Mouse (Mus musculus) liver, embryonic 14.5 days (tissue): ENCODE data around the gene Arl5c. TPM values are rescaled to one million over a fixed set of nuclear protein-coding genes. Genes with fewer than 3 reads are reported as not detected.

ENCODE experiments used
- ATAC-seq: fragments of 200-750 bp; cut with Nextera tagmentation; 2 replicates; pipeline ENCODE4 v1.8.0; 2017; ENCODE audit warnings: moderate number of reproducible peaks, mild to moderate bottlenecking, moderate library complexity; ENCODE audit not compliant: insufficient read depth
- DNase-seq, 3 experiments: peaks; one replicate each; pipeline ENCODE4 v3.0.0-alpha.2; 2012 to 2013; ENCODE audit warnings: low read depth in 3 of 3, low spot score in 3 of 3
- H3K27ac ChIP-seq: fragments of 300-500 bp; sonication (generic); 2 replicates; pipeline ENCODE4 v1.5.1; 2014; ENCODE audit warnings: moderate library complexity, mild to moderate bottlenecking, control low read depth, inconsistent platforms
- H3K27me3 ChIP-seq: fragments of 300-500 bp; sonication (generic); 2 replicates; pipeline ENCODE4 v1.6.1; 2014; ENCODE audit warnings: mild to moderate bottlenecking, low read length, moderate library complexity; ENCODE audit not compliant: control insufficient read depth, insufficient read depth
- H3K36me3 ChIP-seq: fragments of 300-500 bp; sonication (generic); replicated peaks from 2 replicates; pipeline ENCODE4 v1.6.1; 2014; ENCODE audit warnings: low read depth; ENCODE audit not compliant: control insufficient read depth, insufficient read depth
- H3K4me1 ChIP-seq, 2 experiments: fragments of 200-500 bp in 1 of 2; fragments of 300-500 bp in 1 of 2; sonication (generic) in 1 of 2; replicated peaks; 2 replicates each; pipeline ENCODE4 v1.6.1; 2012 to 2014; ENCODE audit warnings: antibody characterized with exemption in 1 of 2, inconsistent platforms in 1 of 2, low read length in 1 of 2; ENCODE audit not compliant: control insufficient read depth in 2 of 2, insufficient read depth in 2 of 2
- H3K4me2 ChIP-seq: fragments of 300-500 bp; sonication (generic); 2 replicates; pipeline ENCODE4 v1.6.1; 2014; ENCODE audit warnings: low read depth, mild to moderate bottlenecking, control low read depth, moderate library complexity
- H3K4me3 ChIP-seq, 2 experiments: fragments of 200-500 bp in 1 of 2; fragments of 300-500 bp in 1 of 2; sonication (generic) in 1 of 2; 2 replicates each; pipeline ENCODE4 v1.5.1; 2012 to 2014; ENCODE audit warnings: low read depth in 2 of 2, low read length in 2 of 2, mild to moderate bottlenecking in 2 of 2, control low read depth in 1 of 2, inconsistent platforms in 1 of 2, moderate library complexity in 1 of 2; ENCODE audit not compliant: insufficient read depth in 1 of 2
- H3K9ac ChIP-seq: fragments of 300-500 bp; sonication (generic); replicated peaks from 2 replicates; pipeline ENCODE4 v1.6.1; 2014; ENCODE audit warnings: mild to moderate bottlenecking, control low read depth, moderate library complexity
- H3K9me3 ChIP-seq: fragments of 300-500 bp; sonication (generic); 2 replicates; pipeline ENCODE4 v1.6.1; 2016; ENCODE audit warnings: low read length, mixed read lengths; ENCODE audit not compliant: control insufficient read depth
- CTCF ChIP-seq: IDR thresholded peaks from 2 replicates; pipeline ENCODE4 v1.5.1; 2016; ENCODE audit warnings: antibody characterized with exemption, low read depth, control low read depth
- EP300 ChIP-seq: IDR thresholded peaks from 2 replicates; pipeline ENCODE4 v1.6.1; 2016; ENCODE audit warnings: antibody characterized with exemption, low read depth
- WGBS: fragments of 180-500 bp; shearing (Covaris S2); extraction: QIAGEN DNeasy Blood & Tissue Kit; methylation state at CpG from one replicate; pipeline ENCODE4 v1.1.7; 2014; ENCODE audit not compliant: insufficient replicate concordance; 5-methylcytosine and 5-hydroxymethylcytosine counted together
- polyA plus RNA-seq, 2 experiments: library from polyadenylated mRNA; depleted of rRNA in 1 of 2; stranded (reverse) in 1 of 2; unstranded in 1 of 2; fragments of >200 nt; fragmentation: Nextera tagmentation in 1 of 2; extraction: Ambion mirVana in 1 of 2; gene quantifications; 2 replicates each; pipeline versions ENCODE4 v1.2.1 to v1.2.3; 2012 to 2014

The Arl5c gene
- polyA plus RNA-seq, 2 experiments = 2.2 to 6.4 TPM

DNA sequence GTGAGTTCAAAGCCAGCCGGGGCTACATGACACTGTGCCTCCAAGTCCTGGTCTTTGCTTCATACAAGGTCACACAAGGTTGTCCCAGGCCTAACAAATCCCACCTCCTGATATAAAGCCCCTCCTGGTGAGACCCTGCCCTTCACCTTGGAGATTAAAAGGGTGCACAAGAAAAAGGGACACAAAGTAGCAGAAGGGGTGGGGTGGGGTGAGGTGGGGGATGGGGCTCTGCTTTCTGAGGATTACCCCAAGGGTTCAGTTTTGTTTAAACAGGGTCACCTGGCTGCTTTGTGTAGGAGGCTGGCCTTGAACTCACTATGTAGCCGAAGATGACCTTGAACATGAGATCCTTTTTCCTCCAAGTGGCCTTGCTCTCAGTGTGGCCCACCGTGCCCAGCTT, 12.5 kb downstream of the Arl5c start:
- Histone ChIP-seq H3K4me2 (no peak overlapping the region), H3K36me3 (no peaks in the 10 kb centered on the region), H3K9ac (no peak overlapping the region), H3K4me3 (no peak overlapping the region), H3K9me3 (no peaks in the 10 kb centered on the region), H3K27me3 (peaks cover 24% of the 10 kb centered on the region), H3K27ac (no peak overlapping the region), H3K4me1 (no peaks in the 10 kb centered on the region)
- ATAC-seq (no peak), DNase-seq (no peak)
- 67% methylated on average over 3 of the region's 3 CpGs for WGBS
- TF ChIP-seq EP300 = no peak
- no peak for TF ChIP-seq CTCF

DNA sequence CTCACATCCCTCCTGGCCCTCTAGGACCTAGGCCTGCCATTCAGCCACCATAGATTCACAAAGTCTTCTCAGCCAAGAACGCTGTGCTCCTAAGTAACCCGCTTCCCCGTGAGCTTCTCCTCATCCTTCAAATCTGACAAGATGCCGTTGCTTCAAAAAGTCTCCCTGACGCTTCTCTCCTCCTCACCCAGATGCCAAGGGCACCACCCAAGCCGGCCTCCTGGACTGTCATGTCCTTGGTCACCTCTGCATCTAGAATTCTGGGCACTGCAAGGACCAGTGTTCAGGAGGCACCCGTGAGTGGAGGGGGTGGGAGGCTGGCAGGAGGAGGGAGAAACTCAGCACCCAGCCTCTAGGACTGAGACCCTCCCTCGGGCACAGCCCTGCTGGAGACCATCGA, 13.3 kb downstream of the Arl5c start:
- TF ChIP-seq CTCF (no peak), EP300 (no peak)
- H3K9ac ChIP-seq = no peak overlapping the region
- H3K9me3 ChIP-seq = no peaks in the 10 kb centered on the region
- no peak overlapping the region for H3K4me3 ChIP-seq
- ATAC-seq (no peak), DNase-seq (no peak)
- H3K4me1 ChIP-seq = no peaks in the 10 kb centered on the region
- no peak overlapping the region for H3K27ac ChIP-seq
- 66% methylated on average over 9 of the region's 9 CpGs for WGBS
- H3K27me3 ChIP-seq = peaks cover 24% of the 10 kb centered on the region
- H3K4me2 ChIP-seq = no peak overlapping the region
- H3K36me3 ChIP-seq = no peaks in the 10 kb centered on the region

DNA sequence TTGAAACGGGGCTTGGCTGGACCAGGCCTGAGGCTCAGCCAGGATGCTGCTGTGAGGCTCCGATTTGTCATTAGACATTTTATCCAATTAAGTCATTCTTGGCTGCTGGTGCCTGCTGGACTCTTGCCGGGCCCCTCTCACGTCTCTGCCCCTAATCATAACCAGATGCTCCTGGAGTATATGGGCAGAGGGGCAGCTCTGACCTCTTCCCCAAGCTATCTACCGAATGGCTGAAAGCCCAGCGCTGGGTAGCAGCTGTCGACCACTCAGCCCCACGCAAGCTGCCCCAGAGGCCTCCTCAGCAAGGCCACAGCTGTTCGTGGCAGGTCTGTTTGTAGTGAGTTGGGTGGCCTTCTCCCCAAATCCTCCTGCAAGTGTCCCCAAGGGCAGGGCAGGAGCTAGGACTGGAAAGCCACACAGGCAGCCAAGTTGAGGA, 15.4 kb downstream of the Arl5c start:
- 63% methylated on average over 9 of the region's 9 CpGs for WGBS
- no peak for ATAC-seq
- no peak for TF ChIP-seq EP300
- no peak for TF ChIP-seq CTCF

DNA sequence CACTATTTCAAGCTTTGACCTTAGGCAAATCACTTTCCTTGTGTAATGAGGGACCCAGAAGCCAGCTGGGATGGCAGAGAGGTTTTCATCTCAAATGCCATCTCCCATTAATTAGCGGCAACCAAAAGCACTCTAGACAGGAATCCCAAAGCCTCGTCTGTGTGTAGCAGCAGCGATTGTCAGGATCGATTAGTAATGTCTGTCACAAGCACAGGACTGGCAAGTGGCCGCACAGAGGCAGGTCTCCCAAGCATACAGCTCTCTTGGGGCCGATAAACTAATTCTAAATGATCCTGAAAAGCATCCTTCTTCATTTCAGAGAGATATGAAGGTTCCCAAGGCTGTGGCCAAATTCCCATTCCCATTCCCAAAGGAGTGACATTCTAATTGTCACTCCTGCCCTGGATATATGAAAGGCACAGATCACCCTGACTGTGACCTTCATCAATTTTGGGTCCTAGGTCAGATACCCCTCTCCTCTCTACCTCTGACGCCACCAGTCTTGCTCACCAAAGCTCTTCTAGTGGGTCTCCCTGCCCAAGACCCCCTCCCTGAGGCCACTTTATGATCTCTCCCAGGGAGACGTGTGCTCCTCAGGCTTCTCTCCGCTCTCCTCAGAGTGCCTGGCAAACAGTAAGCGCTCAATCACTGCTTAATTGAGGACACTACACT, 16.0 kb downstream of the Arl5c start:
- no peak for DNase-seq
- Histone ChIP-seq H3K27me3 (peaks cover 2% of the 10 kb centered on the region), H3K9me3 (no peaks in the 10 kb centered on the region), H3K9ac (no peak overlapping the region), H3K4me2 (no peak overlapping the region), H3K27ac (no peak overlapping the region), H3K36me3 (no peaks in the 10 kb centered on the region), H3K4me1 (no peaks in the 10 kb centered on the region), H3K4me3 (no peak overlapping the region)
- TF ChIP-seq CTCF (no peak), EP300 (no peak)
- WGBS = 59% methylated on average over 10 of the region's 10 CpGs
- no peak for ATAC-seq

More for the DNA sequence above, 15.4 kb downstream of the Arl5c start:
- H3K4me3 ChIP-seq = no peak overlapping the region
- no peaks in the 10 kb centered on the region for H3K9me3 ChIP-seq
- H3K4me1 ChIP-seq = no peaks in the 10 kb centered on the region
- H3K27ac ChIP-seq = no peak overlapping the region
- H3K9ac ChIP-seq = no peak overlapping the region
- DNase-seq = no peak
- H3K27me3 ChIP-seq = peaks cover 8% of the 10 kb centered on the region
- H3K36me3 ChIP-seq = no peaks in the 10 kb centered on the region
- H3K4me2 ChIP-seq = no peak overlapping the region

DNA sequence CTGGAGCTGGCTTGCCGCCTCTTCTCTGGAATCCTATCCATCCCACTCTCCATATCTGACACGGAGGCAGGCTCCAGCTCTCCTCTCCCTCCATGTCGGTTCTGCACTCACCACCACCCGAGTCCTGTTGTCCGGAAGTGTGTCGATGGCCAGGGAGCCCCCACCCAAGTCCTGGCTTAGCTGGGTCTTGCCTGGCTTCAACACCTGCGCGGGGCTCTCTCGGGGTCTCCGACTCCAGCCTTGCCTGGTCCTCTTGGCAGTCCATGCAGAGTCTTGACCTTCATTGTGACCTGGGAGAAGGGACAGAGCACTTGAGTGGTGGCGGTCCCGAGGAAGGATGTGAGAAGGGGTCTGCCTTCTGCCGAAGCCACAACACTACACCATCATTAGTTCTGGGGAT, 17.6 kb downstream of the Arl5c start:
- H3K27me3 ChIP-seq = no peaks in the 10 kb centered on the region; the same call in 1 of the 2 replicates
- 70% methylated on average over 13 of the region's 13 CpGs for WGBS
- H3K27ac ChIP-seq = no peak overlapping the region
- no peaks in the 10 kb centered on the region for H3K36me3 ChIP-seq
- no peak overlapping the region for H3K4me3 ChIP-seq
- DNase-seq (no peak), ATAC-seq (no peak)
- H3K9me3 ChIP-seq = no peaks in the 10 kb centered on the region
- no peak overlapping the region for H3K4me2 ChIP-seq
- H3K4me1 ChIP-seq = no peaks in the 10 kb centered on the region
- no peak overlapping the region for H3K9ac ChIP-seq
- TF ChIP-seq CTCF (no peak), EP300 (no peak)
